Mouse (Mus musculus) frontal cortex, postnatal 36 days (tissue): Measurements from ENCODE around the gene Sugp2.

Experiments used
- DNase-seq, 2 experiments: peaks; one replicate each; pipeline ENCODE4 v3.0.0; 2022; ENCODE audit warnings: low spot score in 2 of 2

Gene Sugp2

GRCm38 (mm10) chr8:70281001-70281400 is 47.0 kb downstream of the Sugp2 start:
- no peak for DNase-seq

GRCm38 (mm10) chr8:70282603-70283135 is 48.6 kb downstream of the Sugp2 start, which contains the start of gene Homer3:
TSS of gene Homer3 (plus strand) at chr8:70282827.
- peak; percentile 65 for DNase-seq

GRCm38 (mm10) chr8:70283136-70284077 is 49.4 kb downstream of the Sugp2 start:
- DNase-seq = no peak

GRCm38 (mm10) chr8:70284421-70284820 is 50.4 kb downstream of the Sugp2 start:
- no peak for DNase-seq

- no peak for DNase-seq
These were observed 51.3 kb downstream of the Sugp2 start for GRCm38 (mm10) chr8:70285304-70285703.

- DNase-seq = no peak
These were observed 52.7 kb downstream of the Sugp2 start for GRCm38 (mm10) chr8:70286737-70287136.

GRCm38 (mm10) chr8:70293988-70294405 is 60.0 kb downstream of the Sugp2 start:
- no peak for DNase-seq

- no peak for DNase-seq
These were observed 66.9 kb downstream of the Sugp2 start for GRCm38 (mm10) chr8:70300881-70301280.

GRCm38 (mm10) chr8:70302358-70302890 is 68.4 kb downstream of the Sugp2 start, which contains the start of the genes Ddx49 and Cope:
TSS of gene Ddx49 (minus strand) at chr8:70302489.
TSS of gene Cope (plus strand) at chr8:70302518.
- DNase-seq = peak; percentile 98

- no peak for DNase-seq
These were observed 68.9 kb downstream of the Sugp2 start for GRCm38 (mm10) chr8:70302901-70303300.

- DNase-seq = no peak
These were observed 75.3 kb downstream of the Sugp2 start for GRCm38 (mm10) chr8:70309311-70309710.

- DNase-seq = no peak
These were observed 79.4 kb downstream of the Sugp2 start for GRCm38 (mm10) chr8:70313399-70313798.

GRCm38 (mm10) chr8:70315624-70316510 is 81.8 kb downstream of the Sugp2 start, which contains the start of gene Cers1:
TSS of gene Cers1 (plus strand) at chr8:70315775.
- peak; percentile 78 to 84 for DNase-seq

GRCm38 (mm10) chr8:70316511-70317504 is 82.8 kb downstream of the Sugp2 start:
- DNase-seq = peak; percentile 82 to 91

- no peak for DNase-seq
These were observed 83.8 kb downstream of the Sugp2 start for GRCm38 (mm10) chr8:70317872-70318271.

GRCm38 (mm10) chr8:70323716-70324115 is 89.7 kb downstream of the Sugp2 start:
- DNase-seq = no peak

- no peak for DNase-seq
These were observed 93.5 kb downstream of the Sugp2 start for GRCm38 (mm10) chr8:70327512-70327911.

GRCm38 (mm10) chr8:70329124-70329834 is 95.3 kb downstream of the Sugp2 start, which contains the start of gene Gdf1:
TSS of gene Gdf1 (plus strand) at chr8:70329817.
- DNase-seq = no peak
